Mouse (Mus musculus) thymus, postnatal 36 days (tissue): ENCODE data around the gene Mllt1.
A peak's percentile ranks its signal among the peaks of the same experiment; 100 is the strongest.

Source experiments
- DNase-seq, 2 experiments: peaks; one replicate each; pipeline ENCODE4 v3.0.0; 2022; ENCODE audit warnings: mixed read lengths in 2 of 2

Mllt1 gene

DNA sequence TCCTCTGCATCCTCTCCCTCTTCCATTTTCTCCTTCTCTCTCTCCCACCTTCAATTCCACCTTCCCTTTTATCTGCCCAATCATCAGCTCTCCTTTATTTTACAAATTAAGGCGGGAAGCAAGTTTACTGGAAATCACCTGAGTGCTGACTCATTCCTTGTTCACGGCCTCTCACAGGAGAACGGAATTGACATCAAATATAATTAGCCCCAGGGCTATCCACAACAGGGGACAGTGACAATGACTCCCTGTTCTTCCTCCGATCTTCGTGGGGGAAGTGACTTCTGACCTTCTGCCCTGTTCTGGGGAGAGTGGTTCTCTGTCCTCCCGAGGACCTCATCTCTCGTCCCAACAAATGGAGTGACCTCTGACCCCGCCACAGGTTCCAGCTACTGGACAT lies 58.2 kb downstream of the Mllt1 start:
- DNase-seq = no peak

DNA sequence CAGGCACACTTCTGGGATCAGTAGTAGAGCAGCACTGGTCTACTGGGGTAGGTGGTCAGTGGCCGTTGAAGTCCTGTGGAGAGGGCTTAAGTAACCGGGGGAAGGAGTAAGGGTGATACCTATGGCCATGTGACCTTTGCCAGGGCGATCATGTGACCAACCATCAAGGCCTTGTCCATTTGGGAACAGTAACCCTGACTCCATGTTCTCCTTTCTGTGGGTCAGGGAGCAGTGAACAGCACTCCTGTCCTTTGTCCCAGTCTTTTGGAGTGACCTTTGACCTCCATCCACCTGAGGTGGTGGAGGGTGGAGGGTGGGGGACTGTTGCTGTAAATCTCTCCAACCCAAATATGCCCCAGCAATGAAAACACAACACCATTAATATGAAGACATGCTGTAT lies 58.8 kb downstream of the Mllt1 start:
- no peak for DNase-seq

DNA sequence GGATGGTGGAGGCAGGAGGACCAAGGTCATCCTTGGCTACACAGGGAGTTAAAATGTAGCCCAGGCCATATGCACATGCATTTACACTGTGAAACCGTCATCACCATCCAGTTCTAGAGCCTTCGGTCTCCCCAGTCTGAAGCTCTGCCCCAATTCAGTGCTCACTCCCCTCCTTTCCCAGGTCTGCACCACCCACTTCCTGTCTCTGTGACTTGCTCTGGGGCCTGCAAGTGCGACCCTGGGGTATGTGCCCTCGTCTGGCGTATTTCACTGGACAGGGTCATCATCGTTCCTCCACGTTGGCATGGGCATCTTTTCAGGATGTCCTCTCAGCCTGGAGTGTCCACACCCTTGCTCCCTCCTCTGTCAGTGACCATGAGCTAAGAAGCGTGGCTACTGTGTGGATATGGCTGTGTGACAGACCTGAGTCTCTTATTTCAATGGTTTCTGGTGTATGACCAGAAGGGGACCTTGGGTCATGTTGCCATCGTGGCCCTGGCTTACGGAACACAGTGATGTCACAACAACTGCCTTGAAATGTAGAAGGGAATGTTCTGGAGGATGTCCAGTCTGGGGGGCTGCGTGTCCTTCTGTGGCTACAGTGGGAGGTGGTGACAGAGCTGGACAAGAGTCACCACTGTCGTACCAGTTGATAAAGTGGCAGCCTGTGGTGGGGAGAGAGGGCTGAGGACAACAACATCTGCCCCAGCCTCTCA lies 60.1 kb downstream of the Mllt1 start, which contains the start of gene 1700061G19Rik:
Gene 1700061G19Rik (plus strand): TSS at position 542 of the 716 bp plus-strand sequence.
- DNase-seq = peak; percentile 44 to 55

DNA sequence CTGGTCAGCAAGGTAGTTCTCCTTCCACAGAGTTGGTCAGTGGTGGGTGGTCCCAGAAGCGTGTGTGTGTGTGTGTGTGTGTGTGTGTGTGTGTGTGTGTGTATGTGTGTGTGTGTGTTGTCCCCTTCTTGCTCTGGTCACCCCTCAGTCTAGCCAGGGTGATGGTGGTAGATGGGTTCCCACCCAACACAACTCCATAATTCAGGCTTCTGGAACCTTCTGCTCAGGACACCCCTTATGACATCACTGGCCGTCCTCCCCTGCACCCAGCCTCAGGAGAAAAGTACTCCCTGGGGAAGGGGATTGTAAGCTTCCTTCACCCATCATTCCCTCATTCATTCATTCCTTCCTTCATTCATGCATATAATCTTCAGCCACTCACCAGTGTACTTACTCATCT lies 61.0 kb downstream of the Mllt1 start, which contains the start of gene Acsbg2:
Gene Acsbg2 (minus strand): TSS at position 211 of the 400 bp plus-strand sequence.
- DNase-seq = no peak

DNA sequence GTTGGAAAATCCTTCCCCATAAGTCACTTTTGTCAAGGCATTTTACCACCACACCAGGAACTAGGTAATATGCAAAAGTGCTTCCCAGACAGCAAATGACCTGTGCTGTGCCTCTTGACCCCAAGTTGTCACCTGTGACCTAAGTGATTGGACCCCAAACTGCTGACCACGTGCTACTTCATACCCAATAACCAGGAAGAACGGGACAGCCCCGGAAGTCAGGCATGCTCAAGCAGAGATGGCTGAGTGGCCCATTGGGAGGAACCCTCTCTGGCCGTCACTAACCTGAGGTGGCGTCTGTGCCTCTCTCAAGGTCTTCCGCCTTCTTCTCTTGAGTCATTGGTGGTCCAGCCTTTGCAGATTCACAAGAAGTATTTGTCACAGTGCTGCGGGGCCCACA lies 62.7 kb downstream of the Mllt1 start:
- DNase-seq = no peak

DNA sequence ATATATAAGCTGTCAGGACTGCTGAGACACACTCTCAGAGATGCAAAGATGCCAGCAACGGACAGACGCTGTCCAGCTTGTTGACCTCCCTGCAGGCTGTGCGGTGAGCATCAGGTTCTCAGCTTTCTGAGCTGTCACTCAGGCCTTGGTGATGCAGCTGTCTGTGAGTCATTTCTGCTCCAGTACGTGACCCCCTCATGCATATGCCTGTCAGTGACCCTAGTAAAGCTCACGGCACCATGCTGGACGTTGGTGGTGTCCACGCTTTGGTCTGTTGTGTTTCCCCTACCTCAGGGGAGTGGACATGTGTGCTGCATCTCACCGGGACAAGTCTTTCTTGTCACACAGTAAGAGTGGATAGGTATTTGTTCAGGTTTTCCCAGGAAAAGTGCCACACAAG lies 63.4 kb downstream of the Mllt1 start:
- no peak for DNase-seq

GRCm38 (mm10) chr17:56870287-56870953 lies 64.8 kb downstream of the Mllt1 start:
- DNase-seq = no peak

DNA sequence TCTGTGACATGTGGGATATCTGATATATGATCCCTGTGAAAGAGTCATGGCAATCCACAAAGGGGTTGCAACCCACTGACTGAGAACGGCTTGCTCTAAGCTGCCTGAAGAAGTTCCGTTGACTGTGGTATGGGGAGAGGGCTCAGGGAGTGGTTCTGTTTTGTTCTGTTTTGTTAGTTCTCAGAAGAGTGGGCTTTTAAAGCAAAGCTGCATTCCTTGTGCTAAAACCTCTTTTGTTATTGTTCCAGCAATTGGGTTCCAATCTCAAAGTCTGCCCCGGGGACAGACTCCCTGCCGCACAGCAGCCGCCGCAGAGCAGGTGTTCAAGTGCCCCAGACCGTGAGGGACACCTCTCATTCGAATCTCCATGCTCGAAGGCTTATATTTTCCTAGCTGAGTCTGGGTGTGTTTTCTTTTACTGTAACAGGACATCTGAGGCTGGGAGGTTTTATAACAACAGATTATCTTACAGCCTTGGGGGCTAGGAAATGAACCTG lies 65.7 kb downstream of the Mllt1 start:
- no peak for DNase-seq

DNA sequence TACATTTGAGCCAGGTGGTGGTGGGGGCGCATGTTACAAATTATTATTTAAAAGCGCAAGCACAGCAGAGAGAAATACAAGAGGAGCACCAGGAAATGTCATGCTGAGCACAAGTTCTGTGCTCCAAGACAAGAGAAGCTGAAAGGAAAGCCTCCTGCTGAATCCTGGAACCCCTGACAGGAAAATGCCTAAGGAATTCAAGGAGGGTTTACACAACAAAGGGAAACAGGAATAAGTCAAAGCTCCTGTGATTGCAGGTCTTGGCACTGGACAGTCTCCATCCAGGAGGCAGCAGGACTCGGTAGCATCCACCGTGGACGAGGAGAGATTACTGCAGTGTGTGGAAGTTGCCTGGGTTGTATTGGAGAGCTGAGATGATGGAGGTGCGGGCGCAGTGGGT lies 69.1 kb downstream of the Mllt1 start:
- no peak for DNase-seq

DNA sequence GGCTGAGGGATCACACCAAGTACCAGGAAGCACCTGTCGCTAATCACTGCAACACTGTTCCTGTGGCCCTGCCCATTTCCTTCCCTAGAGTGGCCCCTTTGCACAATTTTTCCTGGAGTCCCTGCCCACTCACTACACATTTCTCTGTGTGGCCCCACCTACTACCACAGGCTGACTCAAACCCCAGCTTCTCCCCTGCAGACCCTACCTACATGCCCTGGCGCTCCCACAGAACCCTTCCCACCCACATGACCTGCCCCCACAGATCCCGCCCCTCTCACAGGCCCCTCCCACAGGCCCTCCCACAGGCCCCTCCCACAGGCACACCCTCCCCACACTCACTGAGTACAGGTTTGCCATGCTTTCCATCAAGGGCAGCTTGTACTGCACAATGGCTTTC lies 74.0 kb downstream of the Mllt1 start:
- DNase-seq = peak; percentile 19 to 29

- no peak for DNase-seq
These were observed 76.3 kb downstream of the Mllt1 start for GRCm38 (mm10) chr17:56858922-56859321.

DNA sequence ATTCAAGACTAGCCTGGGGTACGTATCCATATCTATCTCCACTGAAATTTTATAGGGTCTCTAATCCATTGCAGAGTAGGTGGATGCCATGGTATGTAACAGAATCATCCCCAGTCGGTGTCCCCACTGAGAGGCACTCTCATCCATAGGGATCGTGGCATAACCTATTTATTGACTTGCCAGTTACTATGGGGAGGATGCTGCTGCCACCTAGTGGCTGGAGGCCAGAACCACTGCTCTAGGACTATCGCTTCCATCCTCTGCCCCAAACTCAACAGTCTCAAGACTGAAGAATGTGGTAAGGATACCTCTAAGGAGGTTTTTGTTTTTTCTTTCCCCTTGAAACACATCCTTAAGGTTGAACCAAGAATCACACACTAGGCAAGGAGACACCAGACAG lies 77.0 kb downstream of the Mllt1 start:
- DNase-seq = peak; percentile 63 to 69

GRCm38 (mm10) chr17:56855421-56855820 lies 79.8 kb downstream of the Mllt1 start:
- no peak for DNase-seq

DNA sequence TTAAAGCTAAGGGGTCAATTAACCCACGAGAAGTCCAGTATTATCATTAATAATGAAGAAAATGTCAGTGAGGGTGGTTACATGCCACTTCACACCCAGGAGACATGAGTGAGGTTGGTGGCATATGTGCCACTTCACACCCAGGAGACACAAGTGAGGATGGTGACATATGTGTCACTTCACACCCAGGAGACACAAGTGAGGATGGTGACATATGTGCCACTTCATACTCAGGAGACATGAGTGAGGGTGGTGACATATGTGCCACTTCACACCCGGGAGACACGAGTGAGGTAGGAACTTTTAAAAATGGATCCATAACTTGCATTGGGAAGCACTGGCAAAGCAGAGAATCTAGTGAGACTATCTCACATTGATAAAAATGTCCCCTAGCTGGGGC lies 84.0 kb downstream of the Mllt1 start:
- no peak for DNase-seq

DNA sequence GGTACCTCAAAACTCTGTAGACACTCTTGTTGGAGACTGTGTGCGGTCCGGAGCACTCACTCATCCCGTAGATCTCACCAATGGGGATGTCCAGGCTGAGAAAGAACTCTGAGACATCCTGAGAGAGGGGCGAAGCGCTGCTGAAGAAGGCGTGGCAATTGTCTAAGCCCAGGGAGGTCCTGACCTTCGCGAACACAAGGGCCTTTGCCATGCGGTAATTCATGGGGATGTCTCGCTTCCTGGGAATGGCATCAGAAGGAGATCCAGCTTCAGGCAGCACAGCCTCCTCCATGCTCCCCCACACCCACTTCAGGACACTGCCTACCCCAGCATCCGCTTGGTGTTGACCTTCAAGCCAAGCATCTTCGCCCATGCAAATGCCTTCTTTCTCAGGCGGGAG lies 85.5 kb downstream of the Mllt1 start:
- no peak for DNase-seq

- DNase-seq = no peak
These were observed 86.4 kb downstream of the Mllt1 start for GRCm38 (mm10) chr17:56848785-56849184.

DNA sequence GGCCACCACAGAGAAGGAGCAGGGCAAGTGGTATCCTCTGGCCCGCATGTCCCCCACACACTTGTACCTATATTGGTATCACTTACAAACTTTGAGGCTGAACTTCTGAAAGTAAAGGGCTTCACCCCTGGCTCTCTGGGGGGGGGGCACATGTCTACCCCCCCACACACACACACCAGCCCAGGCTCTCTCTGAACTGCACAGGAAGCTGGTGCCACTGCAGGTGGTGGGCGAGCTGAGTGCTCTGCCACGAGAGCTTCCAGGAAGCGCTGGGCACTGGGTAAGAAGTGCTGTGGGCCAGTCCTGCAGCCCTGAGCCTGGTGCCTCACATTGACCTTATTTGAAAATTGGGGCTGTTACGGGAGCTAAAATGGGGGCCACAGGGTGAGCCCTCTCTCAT lies 91.5 kb downstream of the Mllt1 start:
- peak; percentile 58 to 77 for DNase-seq
